Mouse (Mus musculus) heart, postnatal 36 days (tissue): Measurements from ENCODE around the gene Lsmem1. TPM values are rescaled to one million over a fixed set of nuclear protein-coding genes. Genes with fewer than 3 reads are reported as not detected.

ENCODE experiments used
- DNase-seq, 2 experiments: peaks; one replicate each; pipeline ENCODE4 v3.0.0; 2021 to 2022
- intact Hi-C: fragments of 180-260 bp; cut with DNase I; formaldehyde crosslinking; loops from one replicate; pipeline ENCODE4 v1.15.1; 2025
- microRNA-seq, 2 experiments: library from miRNA; unstranded; fragments of <30 nt; microRNA quantifications; one replicate each; pipeline ENCODE4 v1.2.0; 2021; ENCODE audit warnings: borderline number of aligned reads in 2 of 2
- total RNA-seq, 2 experiments: library from RNA; stranded (reverse); gene quantifications; 2 replicates each; pipeline ENCODE4 v1.2.3; 2021

Gene Lsmem1
- total RNA-seq, 2 experiments from 2014 or later, result 40.4 to 47.6 TPM

DNA sequence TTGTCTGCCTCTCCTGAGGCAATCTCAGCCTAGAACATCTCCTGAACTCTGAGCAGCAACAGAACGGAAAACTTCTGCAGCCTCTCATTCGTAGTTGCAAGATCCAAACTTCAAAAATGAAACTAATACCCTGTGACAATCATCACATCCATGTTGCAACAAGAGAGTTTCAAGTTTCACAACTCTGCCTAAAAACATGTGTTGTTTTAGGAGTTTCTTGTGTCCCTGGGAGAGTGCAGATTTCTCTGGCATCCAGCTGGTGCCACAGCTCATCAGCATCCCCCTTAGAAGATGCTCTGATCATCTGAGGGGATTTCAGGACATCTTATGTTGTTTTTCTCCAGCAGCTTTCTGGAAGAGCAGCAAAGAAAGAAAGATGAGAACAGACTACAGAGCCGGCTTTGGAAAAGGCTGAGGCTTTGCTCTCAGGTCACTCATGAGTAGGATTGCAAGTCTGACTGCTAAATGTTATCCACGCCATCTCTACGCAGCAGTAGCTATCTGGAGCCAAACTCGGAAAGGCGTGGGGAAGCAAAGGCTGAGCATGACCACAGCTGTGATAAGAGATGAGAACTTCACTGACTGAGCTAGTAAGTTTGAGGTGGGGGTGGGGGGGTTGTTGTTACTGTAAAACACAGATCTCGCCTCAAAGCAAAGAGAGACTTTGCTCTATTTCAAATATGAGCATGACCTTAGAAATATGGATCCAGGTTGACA, 46.8 kb downstream of the Lsmem1 start:
- no peak for DNase-seq
- intact Hi-C loops, result no loop called here

DNA sequence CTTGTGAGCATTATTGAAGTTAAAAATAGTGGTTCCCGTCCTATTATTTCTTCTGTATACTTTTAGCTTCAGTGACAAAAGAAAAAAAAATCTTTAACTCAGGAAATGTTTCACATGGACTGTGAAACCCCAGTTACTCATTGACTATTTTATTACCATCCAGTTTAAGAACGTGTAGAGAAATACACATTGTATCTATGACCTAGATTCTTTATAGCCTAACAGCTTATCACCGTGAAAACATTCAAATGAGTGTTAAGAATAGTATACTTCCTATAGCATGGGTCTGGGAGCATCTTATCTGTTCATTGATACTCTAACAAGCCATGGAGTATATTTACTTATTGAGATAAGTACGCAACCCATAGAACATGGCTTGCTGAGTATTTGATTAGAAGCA, 52.0 kb downstream of the Lsmem1 start:
- intact Hi-C loops, result no loop called here
- DNase-seq, result no peak

DNA sequence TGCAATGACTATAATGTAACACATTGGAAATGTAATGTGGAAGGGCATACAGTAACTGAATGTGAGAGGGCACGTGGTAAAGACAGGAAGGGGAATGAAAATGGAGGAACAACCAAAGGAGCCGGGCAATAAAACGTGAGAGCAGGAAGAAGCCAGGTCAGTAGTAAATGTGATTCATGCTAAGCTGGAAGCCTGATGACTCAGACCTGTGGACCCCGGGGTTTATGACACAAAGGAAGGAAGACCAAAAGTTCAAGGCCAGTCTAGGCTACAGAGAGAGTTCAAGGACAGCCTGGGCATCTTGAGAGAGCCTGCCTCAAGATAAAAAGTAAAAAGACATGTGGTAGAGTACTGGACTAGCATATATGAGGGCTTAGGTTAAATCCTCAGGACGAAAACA, 52.8 kb downstream of the Lsmem1 start:
- intact Hi-C loops, result no loop called here
- no peak for DNase-seq

DNA sequence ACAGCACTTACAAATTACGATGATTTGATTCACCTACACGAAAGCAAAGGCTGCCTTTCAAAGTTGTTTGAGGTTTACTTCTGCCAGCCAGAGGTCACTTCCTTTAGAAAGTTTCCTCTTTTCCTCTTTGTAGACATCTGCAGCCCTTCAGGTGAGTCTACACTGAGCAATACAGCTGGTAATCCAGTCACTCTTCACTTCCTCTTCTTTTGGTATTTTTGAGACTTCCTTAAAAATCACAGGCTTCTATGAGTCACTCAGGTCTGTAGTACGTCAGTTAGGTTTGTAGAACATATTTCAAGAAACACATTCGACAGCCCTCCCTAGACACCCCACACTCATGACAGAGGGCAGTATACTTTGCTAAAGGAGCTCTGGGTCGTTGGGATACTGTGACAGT, 58.6 kb downstream of the Lsmem1 start:
- DNase-seq, result no peak
- intact Hi-C loops, result no loop called here

DNA sequence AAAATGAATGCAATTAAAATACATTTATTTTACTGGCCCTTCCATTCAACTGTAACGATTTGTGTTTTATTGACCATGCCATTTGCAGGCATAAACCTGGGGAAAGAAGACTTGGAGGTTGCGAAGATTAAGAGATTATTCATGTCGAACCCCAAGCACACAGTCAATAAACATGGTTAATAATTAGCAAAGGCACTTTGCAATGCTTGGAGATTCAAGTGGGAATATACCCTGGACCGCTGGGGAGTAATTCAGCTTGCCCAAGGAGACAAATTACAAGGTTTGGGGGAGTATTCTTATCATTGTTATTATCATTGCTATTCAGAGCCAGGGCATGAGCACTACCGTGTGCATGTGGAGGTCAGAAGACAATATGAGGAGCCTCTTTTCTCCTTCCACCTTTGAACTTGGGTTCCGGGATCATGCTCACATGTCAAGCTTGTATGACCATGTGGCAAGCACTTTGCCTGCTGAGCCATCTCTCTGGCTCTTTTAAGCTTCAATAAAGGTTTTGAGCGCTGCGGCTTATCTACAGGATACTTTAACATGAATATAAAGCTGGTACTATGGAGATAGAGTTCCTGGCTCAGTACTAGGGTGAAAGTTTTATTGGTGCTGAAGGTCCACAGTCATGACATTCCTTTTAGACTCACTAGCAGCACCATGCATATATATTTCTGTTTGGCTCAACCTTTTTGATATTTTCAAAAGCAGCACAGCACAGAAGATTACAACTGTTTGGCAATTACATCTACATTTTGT, 59.6 kb downstream of the Lsmem1 start:
- intact Hi-C loops, result no loop called here

DNA sequence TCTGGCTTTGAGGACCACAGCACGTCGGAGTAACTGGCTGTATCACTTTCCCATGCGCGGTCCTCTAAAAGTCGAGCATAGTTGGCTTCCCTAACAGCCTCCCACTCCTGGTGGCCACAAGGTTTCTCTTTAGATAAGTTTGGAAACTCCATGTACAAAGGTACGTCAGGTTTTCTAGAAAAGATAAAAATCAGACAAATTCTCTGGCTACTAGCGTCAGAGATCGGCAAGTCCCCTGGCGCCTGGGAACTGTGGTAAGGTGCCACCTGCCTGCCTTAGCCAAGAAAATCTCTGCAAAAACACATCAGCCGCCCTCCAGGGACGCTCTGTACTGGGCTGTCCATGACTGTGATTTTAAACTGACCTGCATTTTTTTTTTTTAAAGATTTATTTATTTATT, 64.8 kb downstream of the Lsmem1 start:
- intact Hi-C loops, result no loop called here
- DNase-seq, result no peak

More for the DNA sequence above, 59.6 kb downstream of the Lsmem1 start:
- DNase-seq, result no peak

DNA sequence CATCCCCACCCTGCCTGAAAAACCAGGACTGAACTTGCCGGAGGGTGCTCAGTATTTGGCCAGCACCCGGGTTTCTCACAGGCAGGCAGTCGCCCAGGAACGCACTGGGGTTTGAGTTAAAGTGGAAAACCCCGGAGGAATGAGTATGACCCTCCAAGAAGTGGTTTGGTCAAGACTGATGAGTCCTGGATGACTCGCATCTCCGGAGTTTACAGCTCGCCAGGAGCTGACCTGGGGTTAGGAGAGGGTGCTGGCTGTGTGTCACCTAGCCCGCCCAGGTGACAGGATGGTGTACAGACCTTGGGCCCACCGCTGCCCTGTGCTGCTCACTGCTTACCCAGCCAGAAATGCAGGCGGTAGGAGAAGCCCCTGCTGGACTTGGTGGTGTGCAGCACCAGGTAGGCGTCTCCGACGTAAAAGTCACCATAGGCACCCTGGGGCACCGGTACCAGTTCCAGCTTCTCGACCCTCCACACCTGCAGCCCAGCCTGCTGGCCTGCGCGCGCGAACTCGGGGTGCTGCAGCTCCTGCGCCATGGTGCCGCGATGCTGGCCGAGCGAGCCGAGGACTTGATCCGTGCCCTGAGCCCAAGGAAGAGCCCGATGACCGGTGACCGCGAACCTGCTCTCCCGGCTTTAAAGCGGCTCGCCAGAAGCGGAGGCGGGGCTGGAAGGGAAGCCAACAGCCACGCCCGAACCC, 65.6 kb downstream of the Lsmem1 start, which contains the start of gene Scin:
Gene Scin (minus strand): TSS at position 656 of the 699 bp plus-strand sequence.
- peak in 1 of 2 experiments; percentile 2 for DNase-seq
- intact Hi-C loops, result no loop called here

DNA sequence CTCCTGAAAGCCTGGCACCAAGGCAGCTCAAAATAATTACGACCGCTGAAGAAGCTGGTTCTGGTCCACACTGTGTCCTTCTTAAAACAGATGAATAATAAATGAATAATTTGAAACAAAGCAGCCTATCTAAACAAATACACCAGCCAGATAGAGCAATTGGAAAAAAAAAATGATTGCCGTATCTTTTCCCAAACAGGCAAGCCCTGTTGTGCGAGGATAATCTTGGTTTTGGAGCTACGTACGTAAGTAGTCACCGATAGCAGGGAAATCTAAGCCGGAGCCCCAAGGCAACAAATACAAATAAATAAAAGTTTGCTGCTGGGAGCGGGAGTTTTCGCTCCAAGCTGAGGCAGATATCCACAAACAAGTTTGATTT, 66.1 kb downstream of the Lsmem1 start:
- no peak for DNase-seq
- intact Hi-C loops, result no loop called here

Small RNA genes lying within 50 kb of the gene (microRNA-seq; reads per million reads assigned to microRNA genes)
- 4.0 to 5.8 reads per million in 2 experiments for gene Mir1938

Other genes with a start within 250 kb of the Lsmem1 start
- 10 to 100 TPM; 21.1 to 28.3 TPM for gene Arl4a, start 161.5 kb downstream of the Lsmem1 start, total RNA-seq
- gene Scin, start 65.3 kb downstream of the Lsmem1 start, total RNA-seq, result 1 to 10 TPM; 1.0 to 1.9 TPM
- 10 to 100 TPM; 87.2 to 89.6 TPM for gene Ifrd1, start 49.0 kb upstream of the Lsmem1 start, total RNA-seq
- 10 to 100 TPM; 12.0 to 13.6 TPM for gene Zfp277, start 246.4 kb upstream of the Lsmem1 start, total RNA-seq
- 10 to 100 TPM; 11.2 to 11.7 TPM for gene Dock4, start 246.5 kb upstream of the Lsmem1 start, total RNA-seq